Mouse (Mus musculus) heart, embryonic 10.5 days (tissue): Measurements from ENCODE around the gene Mfsd4a. TPM values are rescaled to one million over a fixed set of nuclear protein-coding genes. Genes with fewer than 3 reads are reported as not detected.

ENCODE experiments used
- DNase-seq: peaks from one replicate; pipeline ENCODE4 v3.0.0-alpha.2; 2017; ENCODE audit warnings: low spot score
- H3K27ac ChIP-seq: fragments of 300-500 bp; sonication (generic); 2 replicates; pipeline ENCODE4 v1.5.1; 2016; ENCODE audit warnings: mild to moderate bottlenecking
- H3K27me3 ChIP-seq: fragments of 300-500 bp; sonication (generic); 2 replicates; pipeline ENCODE4 v1.6.1; 2016; ENCODE audit warnings: mild to moderate bottlenecking; ENCODE audit not compliant: poor library complexity, insufficient read depth, severe bottlenecking
- H3K36me3 ChIP-seq: fragments of 300-500 bp; sonication (generic); 2 replicates; pipeline ENCODE4 v1.6.1; 2016; ENCODE audit warnings: mild to moderate bottlenecking, moderate library complexity
- H3K4me1 ChIP-seq: fragments of 300-500 bp; sonication (generic); 2 replicates; pipeline ENCODE4 v1.6.1; 2016; ENCODE audit warnings: mild to moderate bottlenecking
- H3K4me3 ChIP-seq: fragments of 300-500 bp; sonication (generic); 2 replicates; pipeline ENCODE4 v1.5.1; 2016; ENCODE audit warnings: mild to moderate bottlenecking, moderate library complexity
- H3K9me3 ChIP-seq: fragments of 300-500 bp; sonication (generic); 2 replicates; pipeline ENCODE4 v1.6.1; 2016; ENCODE audit warnings: mild to moderate bottlenecking, moderate library complexity
- WGBS: fragments of 180-500 bp; shearing (Covaris S2); methylation state at CpG from one replicate; pipeline ENCODE4 v1.1.7; 2016; 5-methylcytosine and 5-hydroxymethylcytosine counted together
- polyA plus RNA-seq: library from polyadenylated mRNA; unstranded; fragments of >200 nt; fragmentation: Nextera tagmentation; extraction: Ambion mirVana; gene quantifications from 2 replicates; pipeline ENCODE4 v1.2.1, GENCODE M21; 2016

Gene Mfsd4a
- polyA plus RNA-seq, 1 experiment from 2014 or later, result 7.3 TPM

DNA sequence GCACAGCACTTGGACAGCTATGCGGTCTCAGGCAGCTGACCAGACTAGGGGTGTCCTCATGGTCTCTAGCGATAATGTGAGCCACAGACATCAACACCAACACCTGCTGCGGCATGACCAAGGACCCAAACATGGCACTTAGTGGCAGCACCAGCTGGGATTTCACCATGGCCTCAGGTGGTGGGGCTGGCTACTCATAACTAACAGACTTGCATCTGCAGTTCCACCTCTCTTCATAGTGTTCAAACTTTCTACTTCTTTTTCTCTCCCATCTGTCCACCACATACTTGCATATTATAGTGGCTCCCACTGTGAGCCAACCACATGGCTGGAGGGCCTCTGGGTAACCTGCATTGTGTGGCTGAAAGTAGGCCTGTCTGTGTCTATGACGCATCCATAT, 25.4 kb upstream of the Mfsd4a start:
- Histone ChIP-seq H3K9me3 (no peaks in the 10 kb centered on the region), H3K36me3 (no peaks in the 10 kb centered on the region), H3K27ac (no peak overlapping the region), H3K4me1 (peaks cover 16% of the 10 kb centered on the region), H3K4me3 (no peak overlapping the region), H3K27me3 (no peaks in the 10 kb centered on the region)
- DNase-seq, result no peak
- 84% methylated on average over 4 of the region's 4 CpGs for WGBS

DNA sequence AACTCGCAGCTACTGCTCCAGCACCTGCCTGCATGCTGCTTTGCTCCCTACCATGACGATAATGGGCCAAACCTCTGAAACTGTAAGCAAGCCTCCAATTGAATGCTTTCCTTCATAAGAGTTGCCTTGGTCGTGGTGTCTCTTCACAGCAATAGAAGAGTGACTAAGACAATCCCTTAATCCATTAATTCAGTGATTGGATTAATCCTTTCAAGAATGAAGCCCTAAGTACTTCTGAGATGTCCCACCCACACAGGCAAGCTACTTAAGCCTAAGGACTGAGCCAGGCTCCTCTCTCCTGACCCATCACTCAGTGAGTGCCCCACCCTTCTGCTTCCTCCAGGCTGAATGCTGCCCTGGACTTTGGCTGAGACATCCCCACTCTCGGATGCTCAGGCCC, 22.4 kb upstream of the Mfsd4a start:
- no peaks in the 10 kb centered on the region for H3K27me3 ChIP-seq
- H3K36me3 ChIP-seq, result no peaks in the 10 kb centered on the region
- DNase-seq, result no peak
- no peak overlapping the region for H3K27ac ChIP-seq
- no peaks in the 10 kb centered on the region for H3K9me3 ChIP-seq
- WGBS, result 76% methylated on average over 4 of the region's 4 CpGs
- peaks cover 2% of the 10 kb centered on the region for H3K4me1 ChIP-seq
- H3K4me3 ChIP-seq, result no peak overlapping the region

DNA sequence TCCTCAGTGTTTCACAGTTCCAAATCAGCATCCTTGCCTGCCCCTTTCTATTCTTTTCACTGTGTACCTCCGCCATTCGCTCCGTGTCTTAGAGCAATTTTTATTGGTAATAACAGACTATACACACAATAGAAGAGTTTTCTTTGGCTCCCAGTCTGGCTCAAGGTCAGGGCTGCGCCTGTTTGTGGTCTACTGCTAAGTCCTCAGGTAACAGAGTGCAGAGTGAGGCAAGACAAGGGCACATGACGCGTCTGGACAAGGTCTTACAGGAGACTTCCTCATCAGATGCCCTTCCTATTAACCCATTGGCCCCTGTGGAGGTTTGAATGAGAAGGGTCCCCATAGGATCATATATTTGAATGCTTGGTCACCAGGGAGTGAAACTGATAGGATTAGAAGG, 21.9 kb upstream of the Mfsd4a start:
- DNase-seq, result no peak
- no peaks in the 10 kb centered on the region for H3K27me3 ChIP-seq
- H3K36me3 ChIP-seq, result no peaks in the 10 kb centered on the region
- no peak overlapping the region for H3K27ac ChIP-seq
- no peak overlapping the region for H3K4me3 ChIP-seq
- no peaks in the 10 kb centered on the region for H3K9me3 ChIP-seq
- 84% methylated on average over 6 of the region's 6 CpGs for WGBS
- H3K4me1 ChIP-seq, result no peaks in the 10 kb centered on the region

DNA sequence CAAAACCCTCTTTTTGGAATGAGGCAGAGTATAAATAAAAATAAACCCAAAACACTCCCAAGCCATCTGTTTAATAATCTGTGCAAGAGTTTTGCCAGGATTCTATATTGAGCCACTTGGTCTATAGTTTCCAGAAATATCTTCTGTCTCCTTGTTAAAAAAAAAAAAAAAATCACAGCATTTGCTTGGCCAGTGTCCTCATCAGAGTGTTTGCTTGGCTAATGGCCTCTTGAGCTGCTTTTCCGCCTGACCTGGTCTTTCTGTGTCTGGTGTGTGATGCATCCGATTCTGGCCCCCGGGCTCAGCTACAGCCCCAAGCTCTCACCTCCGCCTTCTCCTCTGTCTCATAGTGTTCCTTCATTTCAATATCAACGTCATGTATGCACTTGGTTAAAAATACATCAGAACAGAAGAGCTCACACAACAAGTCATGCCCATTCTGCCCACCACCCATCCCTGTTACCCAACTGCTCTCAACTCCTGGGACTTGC, 20.4 kb upstream of the Mfsd4a start:
- WGBS, result 80% methylated on average over 5 of the region's 5 CpGs
- Histone ChIP-seq H3K36me3 (no peaks in the 10 kb centered on the region), H3K9me3 (no peaks in the 10 kb centered on the region), H3K4me1 (no peaks in the 10 kb centered on the region), H3K27me3 (no peaks in the 10 kb centered on the region), H3K4me3 (no peak overlapping the region), H3K27ac (no peak overlapping the region)
- DNase-seq, result no peak

DNA sequence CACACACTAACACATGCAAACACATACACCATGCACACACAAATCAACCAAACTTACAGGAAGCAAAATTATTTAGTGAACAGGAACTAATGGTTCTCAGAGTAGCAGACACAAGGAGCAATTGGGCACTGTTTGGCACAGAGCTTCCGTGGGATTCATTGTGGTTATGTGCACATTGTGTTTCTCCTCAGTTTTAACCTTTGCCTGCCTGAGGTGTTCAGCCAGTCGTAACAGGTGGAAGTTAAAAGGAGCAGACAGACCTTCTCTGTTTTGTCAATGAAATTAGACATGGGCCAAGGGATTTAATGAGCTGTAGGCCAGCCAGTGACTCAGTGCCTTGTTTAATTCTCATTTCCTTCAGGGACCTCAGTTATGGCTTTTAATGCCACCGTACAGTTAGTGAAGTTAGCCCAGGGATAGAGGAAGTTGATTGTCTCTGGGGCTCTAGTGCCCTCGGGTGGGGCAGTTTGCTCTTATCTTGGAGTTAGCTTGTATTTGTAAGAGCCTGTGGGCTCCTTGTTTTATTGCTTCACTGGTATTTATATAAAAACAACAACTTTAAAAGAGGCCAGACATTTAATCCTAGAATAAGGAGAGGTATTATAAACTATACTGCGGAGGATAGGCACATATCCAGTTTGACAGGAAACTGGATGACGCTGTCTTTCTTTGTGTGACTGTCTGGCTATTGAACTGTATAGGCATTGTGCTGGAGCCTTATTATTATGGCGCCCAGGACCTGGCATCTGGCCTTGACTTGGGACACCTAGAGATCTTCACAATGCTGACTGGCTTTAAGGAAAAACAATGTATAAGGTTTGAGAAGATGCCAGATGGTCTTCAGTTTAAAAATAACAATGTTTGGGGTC, 17.6 kb upstream of the Mfsd4a start:
- no peak for DNase-seq
- Histone ChIP-seq H3K9me3 (peaks cover 3% of the 10 kb centered on the region; the same call in 1 of the 2 replicates), H3K36me3 (no peaks in the 10 kb centered on the region), H3K4me3 (no peak overlapping the region), H3K27me3 (no peaks in the 10 kb centered on the region), H3K27ac (no peak overlapping the region), H3K4me1 (no peaks in the 10 kb centered on the region)
- 73% methylated on average over 7 of the region's 7 CpGs for WGBS

DNA sequence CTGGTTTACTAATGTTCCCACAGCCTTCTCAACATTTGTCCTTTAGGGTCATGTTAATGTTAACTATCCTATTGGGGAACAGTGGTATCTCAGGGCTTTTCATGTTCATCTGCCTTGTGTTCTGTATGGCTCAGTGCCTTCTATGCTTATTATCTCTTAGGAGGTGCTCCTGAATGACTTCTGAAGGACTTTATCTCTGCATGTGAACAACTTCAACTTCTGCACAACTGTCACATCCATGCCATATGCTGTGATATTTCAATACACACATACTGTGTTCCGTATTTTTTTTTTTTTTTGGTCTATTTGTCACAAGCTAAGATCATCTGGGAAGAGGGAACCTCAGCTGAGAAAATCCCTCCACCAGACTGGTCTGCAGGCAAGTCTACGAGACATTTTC, 10.6 kb upstream of the Mfsd4a start:
- WGBS, result 77% methylated on average over 2 of the region's 2 CpGs
- DNase-seq, result no peak
- Histone ChIP-seq H3K4me1 (no peaks in the 10 kb centered on the region), H3K36me3 (no peaks in the 10 kb centered on the region), H3K27me3 (peaks cover 9% of the 10 kb centered on the region; the same call in 1 of the 2 replicates), H3K4me3 (no peak overlapping the region), H3K27ac (no peak overlapping the region), H3K9me3 (peaks cover 3% of the 10 kb centered on the region; the same call in 1 of the 2 replicates)

DNA sequence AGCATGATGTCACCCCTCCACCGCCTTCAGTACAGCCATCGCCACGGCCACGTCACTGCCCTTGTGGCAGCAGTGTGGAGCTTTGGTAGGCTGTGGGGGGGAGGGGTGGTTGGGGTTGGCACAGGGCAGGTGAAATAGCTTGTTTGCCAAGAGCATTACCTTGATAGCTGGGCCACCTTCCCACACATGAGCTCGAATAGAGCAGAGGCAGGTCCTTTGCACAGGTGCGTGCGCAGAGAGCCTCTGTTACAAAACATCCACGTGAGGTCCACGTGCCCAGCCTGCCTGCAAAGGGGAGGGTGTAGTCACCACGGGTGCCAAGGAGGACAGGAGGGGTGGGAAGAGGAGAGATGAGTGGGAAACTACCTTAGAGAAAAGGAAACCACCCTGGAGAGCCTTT, 7.7 kb upstream of the Mfsd4a start:
- DNase-seq, result no peak
- Histone ChIP-seq H3K27me3 (peaks cover 13% of the 10 kb centered on the region; the same call in 1 of the 2 replicates), H3K4me3 (no peak overlapping the region), H3K36me3 (no peaks in the 10 kb centered on the region), H3K9me3 (no peaks in the 10 kb centered on the region), H3K4me1 (no peaks in the 10 kb centered on the region), H3K27ac (no peak overlapping the region)
- WGBS, result 85% methylated on average over 10 of the region's 10 CpGs

DNA sequence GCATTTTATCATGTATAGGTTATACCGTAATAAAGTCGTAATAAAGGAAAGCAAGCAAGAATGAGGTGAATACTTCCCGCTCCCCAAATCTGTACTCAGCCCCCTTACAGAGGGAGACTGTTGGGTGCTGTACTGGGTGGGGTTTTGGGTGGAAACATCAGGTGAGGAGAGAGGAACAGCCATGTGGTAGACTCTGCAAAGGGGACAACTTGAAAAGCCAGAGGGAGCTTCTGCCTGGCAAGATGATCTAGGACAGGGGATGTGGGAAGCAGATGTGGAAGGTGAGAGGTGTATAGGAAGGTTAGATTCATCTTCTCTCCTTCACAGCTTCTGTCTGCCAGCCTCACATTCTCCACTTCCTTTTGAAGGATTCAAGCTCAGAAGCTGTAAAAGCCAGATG, 2.8 kb upstream of the Mfsd4a start:
- DNase-seq, result peak; percentile 52
- H3K4me1 ChIP-seq, result peaks cover 15% of the 10 kb centered on the region
- WGBS, result 79% methylated on average over 3 of the region's 3 CpGs
- peaks cover 61% of the 10 kb centered on the region for H3K27me3 ChIP-seq
- no peak overlapping the region for H3K4me3 ChIP-seq
- no peak overlapping the region for H3K27ac ChIP-seq
- no peaks in the 10 kb centered on the region for H3K9me3 ChIP-seq
- H3K36me3 ChIP-seq, result no peaks in the 10 kb centered on the region

DNA sequence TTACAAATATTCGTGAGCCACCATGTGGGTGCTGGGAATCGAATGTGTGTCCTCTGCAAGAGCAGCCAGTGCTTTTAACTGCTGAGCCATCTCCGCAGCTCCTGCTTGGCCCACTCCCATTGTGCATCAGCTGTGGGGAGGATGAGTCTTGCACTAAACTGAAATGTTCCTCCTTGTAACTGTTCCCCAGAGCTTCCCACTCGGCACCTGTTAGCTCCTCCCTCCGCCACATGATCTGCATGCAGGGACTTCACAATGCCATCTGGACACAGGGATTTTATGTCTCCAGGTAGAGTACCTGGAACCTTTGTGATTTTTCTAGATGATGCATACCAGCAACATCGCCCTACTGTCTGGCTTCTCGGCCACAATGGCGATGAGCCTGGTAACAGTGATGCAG, 1.6 kb upstream of the Mfsd4a start:
- no peaks in the 10 kb centered on the region for H3K9me3 ChIP-seq
- no peaks in the 10 kb centered on the region for H3K36me3 ChIP-seq
- no peak overlapping the region for H3K4me3 ChIP-seq
- H3K4me1 ChIP-seq, result peaks cover 15% of the 10 kb centered on the region
- peaks cover 67% of the 10 kb centered on the region for H3K27me3 ChIP-seq
- no peak overlapping the region for H3K27ac ChIP-seq
- no peak for DNase-seq
- 79% methylated on average over 8 of the region's 8 CpGs for WGBS

DNA sequence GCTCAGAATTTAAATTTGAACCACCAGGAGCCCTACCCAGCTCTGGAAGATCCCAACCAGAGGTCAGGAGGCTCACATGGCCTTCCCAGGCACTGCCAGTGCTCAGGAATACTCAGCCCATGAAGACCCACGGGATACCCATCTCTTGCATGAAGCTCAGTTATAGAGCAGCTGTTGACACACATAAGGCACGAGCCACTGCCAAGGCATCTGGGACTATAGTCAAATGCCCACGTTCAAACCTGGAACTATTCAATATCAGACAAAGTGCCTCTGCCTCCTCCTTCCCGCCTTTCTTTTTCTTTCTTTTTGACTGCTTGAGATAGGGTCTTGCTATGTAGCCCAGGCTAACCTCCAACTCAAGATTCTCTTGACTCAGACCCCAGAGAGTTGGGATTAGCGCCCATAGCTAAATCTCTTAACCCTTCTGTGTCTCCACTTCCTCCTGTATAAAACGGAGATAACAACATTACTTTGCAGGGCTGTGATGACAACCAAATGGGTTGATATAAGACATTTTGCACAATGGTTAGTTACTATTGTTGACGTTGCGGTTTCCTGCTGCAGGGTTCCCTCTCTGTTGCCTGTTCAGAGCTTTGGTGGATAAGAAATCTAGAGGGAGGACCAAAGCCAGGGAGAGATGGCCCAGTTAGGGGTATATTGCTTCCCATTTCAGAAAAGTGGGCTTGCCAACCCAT, 2.2 kb downstream of the Mfsd4a start:
- no peaks in the 10 kb centered on the region for H3K36me3 ChIP-seq
- no peak overlapping the region for H3K4me3 ChIP-seq
- H3K9me3 ChIP-seq, result no peaks in the 10 kb centered on the region
- H3K27me3 ChIP-seq, result peaks cover 91% of the 10 kb centered on the region
- 67% methylated on average over 8 of the region's 8 CpGs for WGBS
- no peak overlapping the region for H3K27ac ChIP-seq
- peaks cover 15% of the 10 kb centered on the region for H3K4me1 ChIP-seq
- DNase-seq, result no peak

DNA sequence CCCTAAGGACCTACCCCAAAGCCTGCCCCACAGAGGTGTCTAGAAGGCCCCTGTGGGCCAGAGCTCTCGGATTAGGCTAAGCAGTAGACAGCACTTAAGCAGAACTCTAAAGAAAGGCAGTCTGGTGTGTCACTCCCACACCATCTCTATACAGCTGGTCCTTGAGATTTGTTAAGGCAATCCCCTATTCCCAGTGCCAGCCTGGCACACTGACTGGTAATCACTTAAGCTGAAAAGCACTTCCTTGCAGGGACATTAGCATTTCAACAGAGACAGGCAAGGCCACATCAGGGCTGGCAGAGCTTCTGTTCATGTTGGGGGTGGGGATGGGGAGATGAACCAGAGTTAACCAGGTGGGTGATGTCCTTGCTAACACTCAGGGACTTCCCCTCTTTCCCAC, 2.9 kb downstream of the Mfsd4a start:
- Histone ChIP-seq H3K9me3 (no peaks in the 10 kb centered on the region), H3K27ac (no peak overlapping the region), H3K27me3 (peaks cover 84% of the 10 kb centered on the region), H3K4me1 (peaks cover 20% of the 10 kb centered on the region), H3K4me3 (no peak overlapping the region), H3K36me3 (no peaks in the 10 kb centered on the region)
- peak; percentile 63 for DNase-seq
- 55% methylated on average over 1 of the region's 1 CpGs for WGBS

DNA sequence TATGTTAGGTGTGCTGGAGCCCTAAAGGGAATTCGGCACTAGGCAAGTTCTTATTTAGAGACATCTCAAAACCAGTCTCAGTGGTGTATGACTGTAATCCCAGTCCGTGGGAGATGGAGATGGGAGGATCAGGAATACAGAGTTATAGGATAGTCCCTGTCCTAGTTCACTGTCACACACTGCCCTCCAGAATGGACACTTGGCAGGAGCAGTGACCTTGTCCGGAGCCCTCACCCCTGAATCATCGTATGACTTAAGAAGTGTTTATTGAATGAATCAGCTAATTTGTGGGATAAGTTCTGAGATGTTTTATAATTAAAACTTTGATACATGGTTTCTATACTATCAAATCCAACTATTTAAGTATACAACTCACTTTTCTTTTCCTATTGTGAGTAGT, 4.8 kb downstream of the Mfsd4a start:
- H3K4me1 ChIP-seq, result peaks cover 18% of the 10 kb centered on the region
- no peak overlapping the region for H3K4me3 ChIP-seq
- no peak for DNase-seq
- 83% methylated on average over 4 of the region's 4 CpGs for WGBS
- H3K9me3 ChIP-seq, result no peaks in the 10 kb centered on the region
- H3K36me3 ChIP-seq, result no peaks in the 10 kb centered on the region
- H3K27me3 ChIP-seq, result peaks cover 71% of the 10 kb centered on the region
- no peak overlapping the region for H3K27ac ChIP-seq

DNA sequence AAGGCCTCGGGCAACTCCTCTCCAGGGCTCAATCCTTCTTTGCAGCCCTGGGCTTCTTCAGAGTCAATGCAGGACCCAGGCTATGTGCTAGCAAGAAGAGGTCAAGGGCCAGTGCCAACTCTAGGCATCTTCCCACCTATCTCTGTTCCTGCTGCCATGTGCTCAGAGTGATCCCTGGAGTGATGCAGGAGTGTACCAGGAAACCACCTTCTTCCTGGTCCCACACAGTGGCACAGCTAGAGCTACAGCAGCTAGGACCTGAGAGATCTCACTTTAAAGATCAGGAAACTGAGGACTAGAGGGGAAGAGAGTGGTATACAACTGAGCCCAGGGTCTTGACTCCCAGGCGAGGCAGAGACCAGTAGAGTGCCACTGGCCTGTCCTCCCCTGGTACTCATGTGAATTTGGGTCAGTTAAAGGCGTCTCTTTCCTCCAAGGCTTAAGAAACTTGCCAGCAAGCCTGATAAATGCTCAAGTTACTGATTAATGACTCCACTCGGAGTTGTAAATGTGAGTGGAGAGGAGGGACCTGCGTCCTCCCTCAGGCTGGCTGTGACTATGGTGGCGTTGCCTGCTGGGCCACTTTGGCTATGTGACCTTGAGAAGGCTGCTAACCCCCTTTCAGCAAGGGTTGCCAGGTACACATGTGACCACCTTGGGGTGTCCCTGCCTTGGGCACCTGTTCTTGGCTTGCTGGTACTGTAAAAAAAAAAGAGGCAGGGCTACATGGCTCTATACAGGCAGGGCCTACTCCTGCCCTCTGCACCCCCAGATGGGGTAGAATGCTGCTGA, 5.9 kb downstream of the Mfsd4a start:
- DNase-seq, result no peak
- Histone ChIP-seq H3K36me3 (no peaks in the 10 kb centered on the region), H3K9me3 (no peaks in the 10 kb centered on the region), H3K27ac (no peak overlapping the region), H3K4me3 (no peak overlapping the region), H3K4me1 (peaks cover 7% of the 10 kb centered on the region), H3K27me3 (peaks cover 59% of the 10 kb centered on the region)
- 60% methylated on average over 6 of the region's 6 CpGs for WGBS
